Mouse (Mus musculus): ENCODE results near the gene Olfr799.

The Olfr799 gene

DNA sequence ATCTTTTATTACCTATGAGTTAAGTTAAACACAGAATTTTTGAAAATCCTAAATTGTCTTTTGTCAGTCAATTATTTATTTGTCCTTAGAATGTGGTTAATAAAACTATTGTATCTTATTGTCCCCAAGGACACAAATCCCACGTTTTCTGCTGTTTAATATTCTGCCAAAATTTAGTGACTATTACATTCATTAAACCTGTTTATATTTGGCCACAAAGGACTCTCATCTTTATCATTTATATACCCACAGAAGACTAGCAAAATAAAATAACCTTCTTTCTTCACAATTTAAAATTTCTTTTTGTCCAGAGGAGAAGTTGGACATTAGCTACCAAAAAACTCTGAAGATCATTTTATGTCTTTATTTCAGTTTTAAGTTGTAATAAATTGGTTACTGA, at the start of gene Olfr799:
Gene Olfr799 (plus strand): TSS at position 301 of the 400 bp plus-strand sequence.
- DNase-seq = no peak

DNA sequence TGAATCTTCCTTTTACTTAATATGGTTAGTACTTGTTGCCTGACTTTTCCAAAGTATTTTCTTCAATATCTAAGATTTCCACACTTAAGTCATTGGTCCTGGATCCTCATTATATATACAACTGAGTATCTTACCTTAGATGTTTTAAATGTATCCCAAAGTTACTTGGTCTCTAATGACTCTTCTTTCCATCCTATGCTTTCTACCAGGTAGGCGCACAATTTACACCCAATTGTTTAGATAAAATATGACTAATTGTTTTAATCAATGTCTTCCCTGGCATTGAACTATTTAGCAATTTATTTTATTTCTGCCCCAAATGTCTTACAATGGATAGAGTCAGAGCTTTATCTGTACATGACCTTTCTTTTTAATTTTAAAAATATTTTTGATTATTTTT, 24.8 kb upstream of the Olfr799 start, which contains the start of gene Olfr796:
Gene Olfr796 (minus strand): TSS at position 101 of the 400 bp plus-strand sequence.
- no peak for DNase-seq

DNA sequence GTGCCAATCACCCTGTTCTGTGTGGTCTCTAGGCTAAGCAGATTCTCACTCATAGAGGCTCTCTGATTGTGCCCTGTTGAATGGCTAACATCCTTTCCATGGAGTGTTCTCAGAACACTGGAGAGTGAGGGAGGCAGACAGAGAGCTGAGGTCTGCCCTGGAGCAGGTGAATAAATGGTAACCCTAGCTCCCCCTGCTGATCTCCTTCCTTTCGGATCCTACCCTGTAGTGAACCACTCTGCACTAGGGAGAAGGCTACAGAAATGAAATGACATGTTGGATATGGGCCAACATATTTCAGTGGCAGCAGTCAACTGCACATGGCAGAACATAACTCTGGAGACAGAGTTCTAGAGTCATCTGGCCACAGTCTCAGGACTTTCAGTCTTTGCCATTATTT, 15.6 kb upstream of the Olfr799 start:
- DNase-seq = no peak

DNA sequence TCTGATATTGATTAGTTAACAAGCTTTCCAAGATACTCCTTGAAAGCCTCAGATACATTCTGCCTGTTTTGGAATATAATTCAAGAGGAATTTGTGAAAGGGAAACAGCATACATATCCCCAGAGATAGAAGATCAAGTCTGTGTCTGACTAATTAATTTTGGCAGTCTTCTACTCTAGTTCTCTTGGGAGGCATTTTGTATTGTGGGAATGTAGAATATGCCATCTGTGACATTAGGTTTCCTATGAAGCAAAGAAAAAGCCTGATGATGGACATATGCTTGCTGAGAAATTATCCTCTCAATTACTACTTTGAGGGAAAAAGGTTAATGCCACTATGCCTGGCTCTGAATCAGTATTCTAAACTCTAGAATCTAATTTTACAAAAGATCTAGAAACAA, 14.0 kb upstream of the Olfr799 start:
- DNase-seq = no peak

DNA sequence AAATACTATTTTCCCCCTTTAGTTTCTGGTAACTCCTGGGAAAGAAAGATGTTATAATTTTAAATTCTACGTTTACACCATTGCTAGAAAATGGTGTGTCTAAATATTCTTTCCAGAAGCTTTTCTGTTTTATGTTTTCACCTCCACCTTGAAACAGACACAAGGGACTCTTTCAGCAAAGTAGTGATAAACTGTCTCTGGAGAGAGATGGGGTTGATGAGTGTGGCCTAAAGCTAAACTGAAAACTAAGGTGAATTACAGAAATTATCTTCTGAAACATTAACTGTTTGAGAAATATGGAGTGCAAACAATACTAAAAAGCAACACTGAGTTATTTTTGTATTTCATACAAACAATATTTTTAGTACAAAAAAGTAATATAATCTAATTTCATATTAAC, 9.4 kb upstream of the Olfr799 start, which contains the start of gene Olfr798:
Gene Olfr798 (minus strand): TSS at position 101 of the 400 bp plus-strand sequence.
- DNase-seq = no peak

DNA sequence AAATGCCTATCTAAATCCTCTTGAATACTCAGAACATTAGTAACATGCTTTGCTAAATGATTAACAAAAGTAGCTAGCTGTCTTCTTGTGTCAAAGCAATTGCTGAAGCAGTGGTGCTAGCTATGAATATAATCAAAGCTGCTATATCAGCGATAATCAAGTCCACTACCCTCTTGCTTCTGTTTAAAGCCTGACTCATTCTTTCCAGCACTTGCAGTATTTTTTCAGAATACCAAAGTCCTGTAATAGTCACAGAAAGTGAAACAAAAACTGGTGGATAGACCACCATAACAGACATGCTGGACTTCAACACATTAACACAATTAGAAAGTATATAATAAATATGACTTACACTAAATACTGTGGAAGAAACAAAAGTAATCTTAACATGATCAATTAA, 14.5 kb downstream of the Olfr799 start:
- DNase-seq = no peak

DNA sequence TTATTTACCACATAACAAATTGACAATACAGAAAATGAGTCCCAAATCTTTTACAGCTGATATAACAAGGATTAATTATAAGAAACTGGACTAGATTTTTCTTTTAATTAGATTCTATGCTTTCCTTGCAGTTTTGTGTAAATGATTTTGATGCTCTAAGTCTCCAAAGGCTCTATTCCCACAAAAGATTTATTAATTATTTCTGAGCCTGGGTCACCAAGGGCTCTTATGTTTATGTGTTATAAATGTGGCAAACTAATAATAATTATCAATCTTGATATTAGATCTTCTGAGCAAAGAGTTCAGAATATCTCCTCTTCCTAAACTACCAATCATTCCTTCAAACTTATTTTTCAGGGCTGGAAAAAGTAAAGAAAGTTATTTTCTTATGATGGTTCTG, 20.1 kb downstream of the Olfr799 start, which contains the start of gene Olfr800:
Gene Olfr800 (plus strand): TSS at position 301 of the 400 bp plus-strand sequence.
- DNase-seq = no peak

DNA sequence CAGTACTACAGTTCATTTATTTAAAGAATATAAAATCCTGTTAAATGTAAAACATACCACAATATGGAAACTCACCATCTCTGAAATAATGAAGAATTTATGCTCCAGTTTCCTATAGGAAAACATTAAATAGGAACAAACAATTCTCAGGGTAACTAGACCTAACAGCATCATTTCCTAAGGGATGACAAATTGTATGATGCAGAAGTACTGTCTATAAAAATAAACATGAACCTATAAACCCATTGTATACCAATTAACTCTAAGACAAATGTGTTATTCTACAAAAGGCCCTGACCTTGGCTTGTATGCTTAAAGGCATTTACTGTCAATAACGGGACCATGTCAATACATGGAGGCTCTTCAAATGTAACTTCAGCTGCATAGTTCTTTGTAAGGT, 36.5 kb downstream of the Olfr799 start, which contains the start of gene Olfr801:
Gene Olfr801 (minus strand): TSS at position 101 of the 400 bp plus-strand sequence.
- no peak for DNase-seq

DNA sequence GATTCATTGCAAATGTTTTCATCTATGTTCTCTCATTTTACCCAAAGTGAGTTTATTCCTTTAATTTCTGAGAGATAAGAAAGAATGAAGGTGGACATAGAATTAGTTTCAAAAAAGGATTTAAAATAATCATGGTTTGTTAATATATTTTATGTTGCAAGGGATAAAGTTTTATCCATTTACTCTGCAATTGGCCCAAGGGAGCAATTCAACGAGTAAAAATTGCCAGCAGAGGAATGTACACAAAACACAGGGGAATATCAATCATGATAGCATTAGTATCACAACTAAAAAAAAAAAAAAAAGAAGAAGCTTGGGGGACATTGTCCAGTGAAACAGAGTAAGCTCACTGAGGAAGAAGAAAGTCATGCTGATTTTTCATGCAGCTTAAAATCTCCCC, 50.8 kb downstream of the Olfr799 start, which contains the start of gene Olfr802:
Gene Olfr802 (minus strand): TSS at position 101 of the 400 bp plus-strand sequence.
- no peak for DNase-seq

DNA sequence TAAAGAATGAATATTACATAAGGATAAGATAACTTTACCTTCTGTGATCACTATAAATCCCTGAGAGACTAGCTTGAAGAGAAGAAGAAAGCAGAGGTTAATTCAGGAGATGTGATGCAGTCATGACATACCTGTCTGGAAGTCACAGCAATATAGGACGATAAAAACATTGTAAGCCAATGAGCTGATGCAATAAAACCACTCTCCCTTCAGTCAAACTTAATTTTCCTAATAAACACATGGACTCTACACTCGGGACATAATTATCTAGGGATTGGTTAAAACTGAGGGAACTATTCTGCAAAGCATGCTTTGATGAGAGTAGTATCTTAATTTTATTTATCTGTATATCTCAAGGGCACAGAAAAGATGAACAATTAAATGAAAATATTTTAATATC, 56.9 kb downstream of the Olfr799 start, which contains the start of gene Olfr803:
Gene Olfr803 (minus strand): TSS at position 101 of the 400 bp plus-strand sequence.
- DNase-seq = no peak
